Mouse (Mus musculus) forebrain, embryonic 12.5 days (tissue): ENCODE measurements around the gene Cacna2d3. TPM values are rescaled to one million over a fixed set of nuclear protein-coding genes. Genes with fewer than 3 reads are reported as not detected.

Experiments
- ATAC-seq: fragments of 200-750 bp; cut with Nextera tagmentation; 2 replicates; pipeline ENCODE4 v1.8.0; 2017; ENCODE audit warnings: moderate TSS enrichment; ENCODE audit not compliant: low FRiP score
- H3K27ac ChIP-seq: fragments of 300-500 bp; sonication (generic); 2 replicates; pipeline ENCODE4 v1.5.1; 2016; ENCODE audit warnings: mild to moderate bottlenecking
- H3K27me3 ChIP-seq: fragments of 300-500 bp; sonication (generic); 2 replicates; pipeline ENCODE4 v1.6.1; 2016; ENCODE audit warnings: mild to moderate bottlenecking
- H3K36me3 ChIP-seq: fragments of 300-500 bp; sonication (generic); replicated peaks from 2 replicates; pipeline ENCODE4 v1.6.1; 2016; ENCODE audit warnings: mild to moderate bottlenecking
- H3K4me1 ChIP-seq: fragments of 300-500 bp; sonication (generic); 2 replicates; pipeline ENCODE4 v1.6.1; 2016
- H3K4me2 ChIP-seq: fragments of 300-500 bp; sonication (generic); 2 replicates; pipeline ENCODE4 v1.6.1; 2016; ENCODE audit warnings: mild to moderate bottlenecking, moderate library complexity
- H3K4me3 ChIP-seq: fragments of 300-500 bp; sonication (generic); replicated peaks from 2 replicates; pipeline ENCODE4 v1.5.1; 2016; ENCODE audit warnings: mild to moderate bottlenecking
- H3K9ac ChIP-seq: fragments of 300-500 bp; sonication (generic); 2 replicates; pipeline ENCODE4 v1.6.1; 2016; ENCODE audit warnings: mild to moderate bottlenecking
- H3K9me3 ChIP-seq: fragments of 300-500 bp; sonication (generic); 2 replicates; pipeline ENCODE4 v1.6.1; 2016
- WGBS: fragments of 180-500 bp; shearing (Covaris S2); methylation state at CpG from one replicate; pipeline ENCODE4 v1.1.7; 2016; 5-methylcytosine and 5-hydroxymethylcytosine counted together
- polyA plus RNA-seq: library from polyadenylated mRNA; unstranded; fragments of >200 nt; fragmentation: Nextera tagmentation; extraction: Ambion mirVana; gene quantifications from 2 replicates; pipeline ENCODE4 v1.2.1, GENCODE M21; 2016

Cacna2d3 gene
- polyA plus RNA-seq, 1 experiment from 2014 or later: 15.3 TPM

- H3K9ac ChIP-seq: no peak overlapping the region
- WGBS: 88% methylated on average over 6 of the region's 6 CpGs
- no peak overlapping the region for H3K27ac ChIP-seq
- no peaks in the 10 kb centered on the region for H3K9me3 ChIP-seq
- no peak for ATAC-seq
- H3K36me3 ChIP-seq: no peaks in the 10 kb centered on the region
- no peak overlapping the region for H3K4me3 ChIP-seq
- H3K4me2 ChIP-seq: no peak overlapping the region
- H3K27me3 ChIP-seq: peaks cover 4% of the 10 kb centered on the region; the same call in 1 of the 2 replicates
- peaks cover 11% of the 10 kb centered on the region for H3K4me1 ChIP-seq
Observed at GRCm38 (mm10) chr14:29025335-29025734, 696.3 kb downstream of the Cacna2d3 start.

- no peak overlapping the region for H3K27ac ChIP-seq
- H3K36me3 ChIP-seq: no peaks in the 10 kb centered on the region
- no peak overlapping the region for H3K9ac ChIP-seq
- 93% methylated on average over 4 of the region's 4 CpGs for WGBS
- ATAC-seq: no peak
- H3K4me3 ChIP-seq: no peak overlapping the region
- H3K9me3 ChIP-seq: no peaks in the 10 kb centered on the region
- no peaks in the 10 kb centered on the region; the same call in 1 of the 2 replicates for H3K27me3 ChIP-seq
- H3K4me2 ChIP-seq: no peak overlapping the region
- H3K4me1 ChIP-seq: peaks cover 7% of the 10 kb centered on the region; the same call in 1 of the 2 replicates
Observed at GRCm38 (mm10) chr14:29023246-29023645, 698.4 kb downstream of the Cacna2d3 start.

GRCm38 (mm10) chr14:29021295-29021694 is 700.4 kb downstream of the Cacna2d3 start:
- Histone ChIP-seq H3K9ac (no peak overlapping the region), H3K4me3 (no peak overlapping the region), H3K36me3 (no peaks in the 10 kb centered on the region), H3K27me3 (no peaks in the 10 kb centered on the region; the same call in 1 of the 2 replicates), H3K9me3 (no peaks in the 10 kb centered on the region), H3K27ac (no peak overlapping the region), H3K4me1 (peaks cover 17% of the 10 kb centered on the region), H3K4me2 (no peak overlapping the region)
- whole genome bisulfite sequencing: 91% methylated on average over 4 of the region's 4 CpGs
- no peak for ATAC-seq

GRCm38 (mm10) chr14:29018316-29019000 is 703.2 kb downstream of the Cacna2d3 start:
- H3K4me2 ChIP-seq: no peak overlapping the region
- H3K27ac ChIP-seq: no peak overlapping the region
- H3K4me3 ChIP-seq: no peak overlapping the region
- 0 out of 2 replicates have a peak, but pooled peaks have one; percentile 11 for ATAC-seq
- no peak overlapping the region for H3K9ac ChIP-seq
- no peaks in the 10 kb centered on the region for H3K36me3 ChIP-seq
- H3K27me3 ChIP-seq: no peaks in the 10 kb centered on the region
- H3K4me1 ChIP-seq: peaks cover 26% of the 10 kb centered on the region
- H3K9me3 ChIP-seq: no peaks in the 10 kb centered on the region
- 14% methylated on average over 7 of the region's 7 CpGs for WGBS

GRCm38 (mm10) chr14:29017883-29018282 is 703.8 kb downstream of the Cacna2d3 start, which contains the start of gene Lrtm1:
Gene Lrtm1, plus strand, starts transcription at chr14:29018208.
- H3K9ac ChIP-seq: no peak within 1 kb of the TSS
- 1% methylated on average over 5 of the region's 5 CpGs for whole genome bisulfite sequencing

GRCm38 (mm10) chr14:29015896-29016295 is 705.8 kb downstream of the Cacna2d3 start:
- Histone ChIP-seq H3K4me2 (no peak overlapping the region), H3K4me1 (peaks cover 29% of the 10 kb centered on the region), H3K9ac (no peak overlapping the region), H3K27me3 (no peaks in the 10 kb centered on the region), H3K4me3 (no peak overlapping the region), H3K9me3 (no peaks in the 10 kb centered on the region), H3K27ac (no peak overlapping the region), H3K36me3 (no peaks in the 10 kb centered on the region)
- 31% methylated on average over 5 of the region's 5 CpGs for whole genome bisulfite sequencing
- peak; percentile 36; the same call in 1 of the 2 replicates for ATAC-seq

More at GRCm38 (mm10) chr14:29017883-29018282, 703.8 kb downstream of the Cacna2d3 start, which contains the start of gene Lrtm1:
- Histone ChIP-seq H3K27me3 (no peaks in the 10 kb centered on the region), H3K4me3 (no peak within 1 kb of the TSS), H3K4me1 (peaks cover 26% of the 10 kb centered on the region), H3K27ac (no peak within 1 kb of the TSS), H3K9me3 (no peaks in the 10 kb centered on the region), H3K4me2 (no peak within 1 kb of the TSS), H3K36me3 (no peaks in the 10 kb centered on the region)
- ATAC-seq: no peak

- Histone ChIP-seq H3K27me3 (no peaks in the 10 kb centered on the region), H3K4me2 (no peak overlapping the region), H3K27ac (no peak overlapping the region), H3K4me3 (no peak overlapping the region), H3K9ac (no peak overlapping the region), H3K9me3 (no peaks in the 10 kb centered on the region), H3K36me3 (no peaks in the 10 kb centered on the region), H3K4me1 (peaks cover 37% of the 10 kb centered on the region)
- ATAC-seq: no peak
- WGBS: 85% methylated on average over 2 of the region's 2 CpGs
Observed at GRCm38 (mm10) chr14:29014680-29015079, 707.0 kb downstream of the Cacna2d3 start.

- Histone ChIP-seq H3K36me3 (no peaks in the 10 kb centered on the region), H3K4me1 (peaks cover 31% of the 10 kb centered on the region), H3K4me3 (no peak overlapping the region), H3K27me3 (no peaks in the 10 kb centered on the region), H3K9ac (no peak overlapping the region), H3K9me3 (no peaks in the 10 kb centered on the region), H3K27ac (no peak overlapping the region), H3K4me2 (no peak overlapping the region)
- WGBS: 90% methylated on average over 3 of the region's 3 CpGs
- no peak for ATAC-seq
Observed at GRCm38 (mm10) chr14:29013161-29013560, 708.5 kb downstream of the Cacna2d3 start.

GRCm38 (mm10) chr14:29009644-29010043 is 712.0 kb downstream of the Cacna2d3 start:
- H3K4me1 ChIP-seq: peaks cover 11% of the 10 kb centered on the region
- no peak overlapping the region for H3K27ac ChIP-seq
- no peaks in the 10 kb centered on the region for H3K9me3 ChIP-seq
- WGBS: 90% methylated on average over 4 of the region's 4 CpGs
- H3K27me3 ChIP-seq: no peaks in the 10 kb centered on the region
- H3K36me3 ChIP-seq: no peaks in the 10 kb centered on the region
- no peak overlapping the region for H3K4me2 ChIP-seq
- no peak overlapping the region for H3K4me3 ChIP-seq
- no peak overlapping the region for H3K9ac ChIP-seq
- no peak for ATAC-seq

GRCm38 (mm10) chr14:29005228-29005840 is 716.3 kb downstream of the Cacna2d3 start:
- H3K27ac ChIP-seq: no peak overlapping the region
- H3K4me2 ChIP-seq: no peak overlapping the region
- ATAC-seq: no peak
- no peaks in the 10 kb centered on the region for H3K27me3 ChIP-seq
- 82% methylated on average over 5 of the region's 5 CpGs for WGBS
- H3K4me1 ChIP-seq: peaks cover 5% of the 10 kb centered on the region
- no peaks in the 10 kb centered on the region for H3K9me3 ChIP-seq
- H3K9ac ChIP-seq: no peak overlapping the region
- H3K36me3 ChIP-seq: no peaks in the 10 kb centered on the region
- no peak overlapping the region for H3K4me3 ChIP-seq

- Histone ChIP-seq H3K36me3 (no peaks in the 10 kb centered on the region), H3K4me3 (no peak overlapping the region), H3K4me1 (no peaks in the 10 kb centered on the region), H3K9ac (no peak overlapping the region), H3K4me2 (no peak overlapping the region), H3K27me3 (no peaks in the 10 kb centered on the region), H3K27ac (no peak overlapping the region), H3K9me3 (no peaks in the 10 kb centered on the region)
- 98% methylated on average over 3 of the region's 3 CpGs for WGBS
- no peak for ATAC-seq
Observed at GRCm38 (mm10) chr14:28996569-28996968, 725.1 kb downstream of the Cacna2d3 start.

- Histone ChIP-seq H3K4me2 (no peak overlapping the region), H3K36me3 (no peaks in the 10 kb centered on the region), H3K4me1 (no peaks in the 10 kb centered on the region), H3K4me3 (no peak overlapping the region), H3K27me3 (no peaks in the 10 kb centered on the region), H3K27ac (no peak overlapping the region), H3K9ac (no peak overlapping the region), H3K9me3 (no peaks in the 10 kb centered on the region)
- WGBS: 89% methylated on average over 7 of the region's 7 CpGs
- ATAC-seq: no peak
Observed at GRCm38 (mm10) chr14:28988211-28988900, 733.3 kb downstream of the Cacna2d3 start.
